Mouse (Mus musculus): ENCODE results near the gene Mdga1. TPM values are rescaled to one million over a fixed set of nuclear protein-coding genes. Genes with fewer than 3 reads are reported as not detected.

The Mdga1 gene
- total and polyA plus RNA-seq, 3 experiments = 0.05 TPM; not detected in 1

GRCm38 (mm10) chr17:29801358-29801757 lies 168.5 kb downstream of the Mdga1 start:
- no peak overlapping the region for H3K4me3 ChIP-seq (ENCODE audit: low read depth, low read length)
- H3K9me3 ChIP-seq (replicated peaks) = peaks cover 8% of the 10 kb centered on the region
- no peak for TF ChIP-seq POLR2AphosphoS5 (IDR thresholded peaks at IDR 0.05; ENCODE audit: insufficient replicate concordance, low read depth, low read length)
- peak; percentile 85 for TF ChIP-seq CTCF (IDR thresholded peaks at IDR 0.05; ENCODE audit: low read depth, low read length)
- no peak for TF ChIP-seq TAL1 (conservative IDR thresholded peaks at IDR 0.05; ENCODE audit: low read depth, low read length)
- TF ChIP-seq GATA1 (IDR thresholded peaks at IDR 0.05; ENCODE audit: borderline replicate concordance, low read length) = no peak
- TF ChIP-seq GATA2 (IDR thresholded peaks at IDR 0.05; ENCODE audit: borderline replicate concordance, low read depth, low read length) = no peak
- H3K36me3 ChIP-seq (replicated peaks) = no peaks in the 10 kb centered on the region
- peaks cover 40% of the 10 kb centered on the region for H3K27me3 ChIP-seq (ENCODE audit: insufficient read depth, low read length)
- H3K4me1 ChIP-seq (ENCODE audit: insufficient read depth, low read depth, low read length) = peaks cover 41% of the 10 kb centered on the region
- ATAC-seq (ENCODE audit: extremely low read depth, insufficient number of reproducible peaks, low FRiP score, poor library complexity, severe bottlenecking) = no peak
- peak; percentile 60 for DNase-seq (ENCODE audit: low spot score)

DNA sequence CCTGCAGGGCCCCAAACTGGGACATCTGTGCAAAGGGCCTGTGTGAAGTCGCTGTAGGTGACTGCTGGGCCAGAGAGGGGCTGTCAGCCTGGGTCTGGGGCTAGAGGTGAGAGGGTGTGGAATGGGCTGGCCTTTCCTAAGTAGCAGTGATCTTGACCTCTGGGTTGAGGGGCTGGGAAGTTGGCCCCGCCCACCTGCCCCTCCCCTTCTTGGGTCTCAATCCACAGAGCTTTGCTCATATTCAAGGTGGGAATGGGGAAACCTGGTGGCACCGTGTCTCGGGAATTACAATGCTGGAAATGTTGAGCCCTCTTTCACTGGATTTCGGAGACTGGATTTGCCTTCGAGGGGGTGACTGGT lies 169.8 kb downstream of the Mdga1 start:
- TF ChIP-seq CTCF (IDR thresholded peaks at IDR 0.05; ENCODE audit: low read depth, low read length) (no peak), TAL1 (conservative IDR thresholded peaks at IDR 0.05; ENCODE audit: low read depth, low read length) (no peak), GATA2 (IDR thresholded peaks at IDR 0.05; ENCODE audit: borderline replicate concordance, low read depth, low read length) (no peak), POLR2AphosphoS5 (IDR thresholded peaks at IDR 0.05; ENCODE audit: insufficient replicate concordance, low read depth, low read length) (no peak), GATA1 (IDR thresholded peaks at IDR 0.05; ENCODE audit: borderline replicate concordance, low read length) (no peak)
- no peak overlapping the region for H3K4me3 ChIP-seq (ENCODE audit: low read depth, low read length)
- peaks cover 44% of the 10 kb centered on the region for H3K27me3 ChIP-seq (ENCODE audit: insufficient read depth, low read length)
- ATAC-seq (ENCODE audit: extremely low read depth, insufficient number of reproducible peaks, low FRiP score, poor library complexity, severe bottlenecking) = no peak
- H3K36me3 ChIP-seq (replicated peaks) = no peaks in the 10 kb centered on the region
- peaks cover 53% of the 10 kb centered on the region for H3K4me1 ChIP-seq (ENCODE audit: insufficient read depth, low read depth, low read length)
- no peak for DNase-seq (ENCODE audit: low spot score)
- H3K9me3 ChIP-seq (replicated peaks) = no peaks in the 10 kb centered on the region; the same call in 1 of the 2 replicates

DNA sequence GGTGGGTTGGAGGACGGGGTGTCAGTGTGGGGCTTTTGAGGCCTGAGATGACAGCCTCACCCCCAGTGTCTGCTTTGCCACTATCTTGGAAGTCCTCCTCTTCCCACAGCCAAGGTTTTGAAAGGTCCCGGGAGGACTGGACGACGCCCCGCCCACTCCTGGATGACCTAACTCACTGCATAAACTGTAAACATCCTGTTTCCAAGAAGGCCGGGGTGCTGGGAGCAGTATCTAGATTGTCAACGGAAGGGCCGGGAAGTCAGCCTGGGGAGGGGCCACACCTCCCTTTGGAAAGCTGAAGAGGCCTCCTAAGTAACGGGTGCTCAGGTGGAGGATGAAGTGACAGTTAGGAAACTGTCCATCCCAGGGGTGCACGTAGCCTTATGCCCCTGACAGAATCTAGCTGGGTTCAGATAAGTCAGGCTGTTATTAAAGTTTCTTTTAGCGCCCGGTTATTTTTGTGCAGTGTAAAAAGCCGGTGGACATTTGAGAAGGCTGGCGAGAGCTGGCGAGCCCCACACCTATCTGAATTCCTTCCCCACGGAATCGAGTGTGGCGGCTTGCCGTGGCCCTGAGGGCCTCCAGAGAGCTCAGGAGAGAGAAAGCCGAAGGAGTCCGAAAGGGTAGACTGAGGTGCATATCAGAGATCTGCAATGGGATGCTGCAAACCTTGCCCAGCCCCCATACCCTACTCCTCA lies 170.3 kb downstream of the Mdga1 start:
- peaks cover 56% of the 10 kb centered on the region for H3K4me1 ChIP-seq (ENCODE audit: insufficient read depth, low read depth, low read length)

DNA sequence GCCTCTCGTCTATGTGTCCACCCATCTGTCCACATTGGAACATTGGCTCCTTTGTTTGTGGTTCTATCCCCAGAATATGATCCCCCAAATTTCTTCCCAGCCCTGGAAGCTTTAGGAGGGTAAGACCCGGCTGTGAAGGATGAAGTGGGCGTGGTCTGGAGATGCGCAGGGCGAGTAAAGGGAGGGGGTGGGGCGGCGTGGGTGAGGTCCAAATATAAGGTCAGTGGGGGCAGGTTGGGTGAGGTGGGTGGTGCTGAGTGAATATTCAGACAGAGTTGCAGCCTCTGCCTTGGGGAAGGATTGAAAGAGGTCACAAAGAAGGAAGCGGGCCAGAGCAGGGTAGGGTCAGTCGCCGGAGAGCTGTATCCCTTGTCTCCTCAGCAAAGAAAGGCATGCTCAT lies 171.7 kb downstream of the Mdga1 start:
- Histone ChIP-seq H3K9me3 (replicated peaks) (no peaks in the 10 kb centered on the region), H3K4me1 (ENCODE audit: insufficient read depth, low read depth, low read length) (peaks cover 60% of the 10 kb centered on the region), H3K36me3 (replicated peaks) (no peaks in the 10 kb centered on the region), H3K4me3 (ENCODE audit: low read depth, low read length) (no peak overlapping the region), H3K27me3 (ENCODE audit: insufficient read depth, low read length) (peaks cover 48% of the 10 kb centered on the region)
- no peak for TF ChIP-seq GATA1 (IDR thresholded peaks at IDR 0.05; ENCODE audit: borderline replicate concordance, low read length)
- TF ChIP-seq POLR2AphosphoS5 (IDR thresholded peaks at IDR 0.05; ENCODE audit: insufficient replicate concordance, low read depth, low read length) = no peak
- no peak for TF ChIP-seq GATA2 (IDR thresholded peaks at IDR 0.05; ENCODE audit: borderline replicate concordance, low read depth, low read length)
- no peak for TF ChIP-seq CTCF (IDR thresholded peaks at IDR 0.05; ENCODE audit: low read depth, low read length)
- no peak for TF ChIP-seq TAL1 (conservative IDR thresholded peaks at IDR 0.05; ENCODE audit: low read depth, low read length)
- no peak for DNase-seq (ENCODE audit: low spot score)
- ATAC-seq (ENCODE audit: extremely low read depth, insufficient number of reproducible peaks, low FRiP score, poor library complexity, severe bottlenecking) = no peak

More for the DNA sequence above, 170.3 kb downstream of the Mdga1 start:
- DNase-seq (ENCODE audit: low spot score) = no peak
- H3K9me3 ChIP-seq (replicated peaks) = no peaks in the 10 kb centered on the region
- no peak for TF ChIP-seq GATA1 (IDR thresholded peaks at IDR 0.05; ENCODE audit: borderline replicate concordance, low read length)
- no peak for TF ChIP-seq CTCF (IDR thresholded peaks at IDR 0.05; ENCODE audit: low read depth, low read length)
- no peak for TF ChIP-seq GATA2 (IDR thresholded peaks at IDR 0.05; ENCODE audit: borderline replicate concordance, low read depth, low read length)
- TF ChIP-seq TAL1 (conservative IDR thresholded peaks at IDR 0.05; ENCODE audit: low read depth, low read length) = no peak
- no peak for TF ChIP-seq POLR2AphosphoS5 (IDR thresholded peaks at IDR 0.05; ENCODE audit: insufficient replicate concordance, low read depth, low read length)
- peaks cover 46% of the 10 kb centered on the region for H3K27me3 ChIP-seq (ENCODE audit: insufficient read depth, low read length)
- no peak overlapping the region for H3K4me3 ChIP-seq (ENCODE audit: low read depth, low read length)
- no peak for ATAC-seq (ENCODE audit: extremely low read depth, insufficient number of reproducible peaks, low FRiP score, poor library complexity, severe bottlenecking)
- H3K36me3 ChIP-seq (replicated peaks) = no peaks in the 10 kb centered on the region

DNA sequence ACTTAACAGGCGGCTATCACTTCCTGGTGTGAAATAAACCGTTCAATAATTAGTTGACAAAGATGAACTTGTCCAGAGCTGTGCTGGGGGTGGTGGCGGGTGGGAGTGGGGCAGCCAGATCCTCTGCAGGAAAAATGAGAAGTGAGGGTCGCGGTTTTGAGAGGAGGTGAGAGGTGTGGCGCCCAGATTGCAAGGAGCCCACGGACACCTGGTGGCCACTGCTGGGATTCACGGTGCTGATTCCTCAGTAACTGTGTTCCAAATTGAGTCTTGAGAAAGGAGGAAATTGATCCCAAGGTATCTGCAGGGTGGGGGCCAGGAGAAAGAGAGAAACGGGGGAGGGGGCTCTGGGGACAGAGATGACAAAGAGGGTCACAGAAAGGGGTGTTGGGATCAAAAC lies 173.1 kb downstream of the Mdga1 start:
- no peak for TF ChIP-seq POLR2AphosphoS5 (IDR thresholded peaks at IDR 0.05; ENCODE audit: insufficient replicate concordance, low read depth, low read length)
- no peak for TF ChIP-seq TAL1 (conservative IDR thresholded peaks at IDR 0.05; ENCODE audit: low read depth, low read length)
- TF ChIP-seq CTCF (IDR thresholded peaks at IDR 0.05; ENCODE audit: low read depth, low read length) = no peak
- TF ChIP-seq GATA1 (IDR thresholded peaks at IDR 0.05; ENCODE audit: borderline replicate concordance, low read length) = no peak
- TF ChIP-seq GATA2 (IDR thresholded peaks at IDR 0.05; ENCODE audit: borderline replicate concordance, low read depth, low read length) = no peak
- Histone ChIP-seq H3K4me3 (ENCODE audit: low read depth, low read length) (peak overlapping the region; percentile 7; the same call in 1 of the 2 replicates), H3K4me1 (ENCODE audit: insufficient read depth, low read depth, low read length) (peaks cover 63% of the 10 kb centered on the region), H3K9me3 (replicated peaks) (no peaks in the 10 kb centered on the region), H3K36me3 (replicated peaks) (no peaks in the 10 kb centered on the region), H3K27me3 (ENCODE audit: insufficient read depth, low read length) (peaks cover 41% of the 10 kb centered on the region)
- no peak for ATAC-seq (ENCODE audit: extremely low read depth, insufficient number of reproducible peaks, low FRiP score, poor library complexity, severe bottlenecking)
- DNase-seq (ENCODE audit: low spot score) = no peak

- peaks cover 46% of the 10 kb centered on the region for H3K27me3 ChIP-seq (ENCODE audit: insufficient read depth, low read length)
- H3K4me1 ChIP-seq (ENCODE audit: insufficient read depth, low read depth, low read length) = peaks cover 63% of the 10 kb centered on the region
- no peaks in the 10 kb centered on the region for H3K9me3 ChIP-seq (replicated peaks)
- peak; percentile 66 for DNase-seq (ENCODE audit: low spot score)
- TF ChIP-seq TAL1 (conservative IDR thresholded peaks at IDR 0.05; ENCODE audit: low read depth, low read length) (no peak), GATA2 (IDR thresholded peaks at IDR 0.05; ENCODE audit: borderline replicate concordance, low read depth, low read length) (no peak), CTCF (IDR thresholded peaks at IDR 0.05; ENCODE audit: low read depth, low read length) (peak; percentile 31; the same call in 1 of the 2 replicates)
- H3K36me3 ChIP-seq (replicated peaks) = no peaks in the 10 kb centered on the region
- 0 out of 2 replicates have a peak, but pooled peaks have one; percentile 15 for ATAC-seq (ENCODE audit: extremely low read depth, insufficient number of reproducible peaks, low FRiP score, poor library complexity, severe bottlenecking)
- H3K4me3 ChIP-seq (ENCODE audit: low read depth, low read length) = no peak overlapping the region; the same call in 1 of the 2 replicates
Measured at GRCm38 (mm10) chr17:29796086-29796485, 173.8 kb downstream of the Mdga1 start.
